In genomic region chr6:97150156-97150555, GRCm38 (mm10) we compare ENCODE assay signal across 15 mouse cellular contexts. TPM values are rescaled to one million over a fixed set of nuclear protein-coding genes. Genes with fewer than 3 reads are reported as not detected.
DNase-seq lines count a peak whose midpoint lies in the region; ATAC-seq and TF ChIP-seq lines count a peak whose summit lies in the region.
"Had no signal": no experiment of that assay in that cellular context is flagged by ENCODE, and none has a peak within 500 bp of the region (broad histone marks: within the 10 kb centered on the region; RNA-seq: fewer than 3 reads in every experiment).

No protein-coding gene starts in this region.

- H3K9me3 ChIP-seq in hindbrain, postnatal 0 days (ENCODE audit: low read length), result no peaks in the 10 kb centered on the region
- no peaks in the 10 kb centered on the region for H3K9me3 ChIP-seq in hindbrain, embryonic 16.5 days (ENCODE audit: control insufficient read depth, low read length)
- no peaks in the 10 kb centered on the region for H3K9me3 ChIP-seq in stomach, postnatal 0 days (ENCODE audit: control insufficient read depth, low read length)
- H3K9me3 ChIP-seq: heart, embryonic 15.5 days; hindbrain, embryonic 15.5 days had no signal

- CTCF ChIA-PET in Patski (lab: Charles Lee), result interaction anchor here (0.8 to 3.0 kb wide), 6 partner anchors 10 to 59 kb away, joined by 4 to 12 read pairs (median 4); partner anchors contain the start of gene Tmf1

- no peak overlapping the region for H3K4me2 ChIP-seq in hindbrain, postnatal 0 days (ENCODE audit: low read depth, low read length)
- no peak overlapping the region for H3K4me2 ChIP-seq in hindbrain, embryonic 16.5 days (ENCODE audit: low read length)
- no peak overlapping the region for H3K4me2 ChIP-seq in stomach, postnatal 0 days (replicated peaks; ENCODE audit: low read depth)
- H3K4me2 ChIP-seq: heart, embryonic 15.5 days had no signal

- peaks cover 8% of the 10 kb centered on the region; the same call in 1 of the 2 replicates for H3K4me1 ChIP-seq in hindbrain, postnatal 0 days (ENCODE audit: insufficient read depth, low read length)
- H3K4me1 ChIP-seq in hindbrain, embryonic 16.5 days (ENCODE audit: control insufficient read depth, insufficient read depth, low read depth, low read length), result peaks cover 12% of the 10 kb centered on the region
- peaks cover 4% of the 10 kb centered on the region; the same call in 1 of the 2 replicates for H3K4me1 ChIP-seq in spleen, adult 2 months (ENCODE audit: control insufficient read depth, insufficient read depth, insufficient read length)
- H3K4me1 ChIP-seq in stomach, postnatal 0 days (replicated peaks; ENCODE audit: control insufficient read depth, insufficient read depth), result no peaks in the 10 kb centered on the region

- no peak for TF ChIP-seq POLR2A in spleen, adult 2 months (IDR thresholded peaks at IDR 0.05; ENCODE audit: low read depth, low read length)

- no peaks in the 10 kb centered on the region for H3K36me3 ChIP-seq in hindbrain, postnatal 0 days (ENCODE audit: insufficient read depth, low read length)
- no peaks in the 10 kb centered on the region for H3K36me3 ChIP-seq in hindbrain, embryonic 16.5 days (ENCODE audit: control insufficient read depth, insufficient read depth, low read length)
- H3K36me3 ChIP-seq in spleen, adult 2 months (ENCODE audit: control insufficient read depth, insufficient read depth, low read length), result peaks cover 6% of the 10 kb centered on the region
- no peaks in the 10 kb centered on the region; the same call in 1 of the 2 replicates for H3K36me3 ChIP-seq in stomach, postnatal 0 days (ENCODE audit: control insufficient read depth, insufficient read depth, low read length)

- 82% methylated on average over 6 of the region's 6 CpGs for WGBS in hindbrain, postnatal 0 days
- WGBS in hindbrain, embryonic 16.5 days, result 78% methylated on average over 6 of the region's 6 CpGs
- WGBS in spleen, adult 2 months, result 82% methylated on average over 6 of the region's 6 CpGs
- WGBS in stomach, postnatal 0 days, result 84% methylated on average over 6 of the region's 6 CpGs

- no peak overlapping the region for H3K27ac ChIP-seq in hindbrain, postnatal 0 days
- H3K27ac ChIP-seq in hindbrain, embryonic 16.5 days (ENCODE audit: low read depth, low read length), result no peak overlapping the region
- H3K27ac ChIP-seq in spleen, adult 2 months (ENCODE audit: insufficient read depth, low read length), result 0 out of 2 replicates have a peak overlapping the region, but pooled peaks have one; percentile 38
- no peak overlapping the region for H3K27ac ChIP-seq in stomach, postnatal 0 days (replicated peaks)
- H3K27ac ChIP-seq: hindbrain, embryonic 15.5 days had no signal

- POLR2A ChIA-PET in Patski (lab: Charles Lee), result no interaction called here

- in situ Hi-C loops in Patski (cut with MboI; ENCODE audit: low pct_unique_long_range_greater_than_20kb), result no loop called here

- no peak overlapping the region for H3K4me3 ChIP-seq in hindbrain, postnatal 0 days (ENCODE audit: low read length)
- no peak overlapping the region for H3K4me3 ChIP-seq in hindbrain, embryonic 16.5 days (ENCODE audit: low read length)
- H3K4me3 ChIP-seq in spleen, adult 2 months (ENCODE audit: extremely low read depth, insufficient read depth, insufficient read length), result no peak overlapping the region
- H3K4me3 ChIP-seq in stomach, postnatal 0 days (ENCODE audit: low read depth, low read length), result no peak overlapping the region
- H3K4me3 ChIP-seq: heart, embryonic 15.5 days; hindbrain, embryonic 15.5 days had no signal

- no peak for ATAC-seq in hindbrain, postnatal 0 days
- ATAC-seq in hindbrain, embryonic 16.5 days, result no peak
- no peak for ATAC-seq in Patski
- ATAC-seq in stomach, postnatal 0 days (ENCODE audit: low FRiP score, low TSS enrichment), result no peak
- ATAC-seq in megakaryocyte-erythroid progenitor cell, adult 5-6 weeks (replicated peaks; ENCODE audit: low FRiP score, low TSS enrichment, poor library complexity, severe bottlenecking), result no peak
- ATAC-seq: forebrain, embryonic 16.5 days had no signal

- no peak overlapping the region for H3K9ac ChIP-seq in hindbrain, postnatal 0 days (replicated peaks; ENCODE audit: low read length)
- H3K9ac ChIP-seq in hindbrain, embryonic 16.5 days (ENCODE audit: low read depth, low read length), result no peak overlapping the region
- H3K9ac ChIP-seq in stomach, postnatal 0 days (ENCODE audit: low read length), result no peak overlapping the region
- H3K9ac ChIP-seq: heart, embryonic 15.5 days; hindbrain, embryonic 15.5 days had no signal

- no peak for TF ChIP-seq EP300 in stomach, postnatal 0 days (optimal IDR thresholded peaks at IDR 0.05)

- DNase-seq in hindbrain, postnatal 0 days (ENCODE audit: low spot score), result no peak
- DNase-seq in spleen, adult 2 months (ENCODE audit: low read depth in 1 of 2, low spot score in 2 of 2), result no peak
- DNase-seq in spleen, postnatal 36 days (ENCODE audit: low spot score in 2 of 2), result no peak
- DNase-seq in Patski (ENCODE audit: low read depth, low spot score), result no peak
- DNase-seq in stomach, postnatal 0 days (ENCODE audit: low spot score), result no peak
- DNase-seq: cerebellum, adult 11-12 months; gastrocnemius, postnatal 36 days; kidney, postnatal 10 days; layer of hippocampus, postnatal 36 days; lung, postnatal 4 days had no signal

- H3K27me3 ChIP-seq in hindbrain, postnatal 0 days (ENCODE audit: insufficient read depth, low read length), result no peaks in the 10 kb centered on the region
- no peaks in the 10 kb centered on the region for H3K27me3 ChIP-seq in hindbrain, embryonic 16.5 days (replicated peaks; ENCODE audit: control insufficient read depth, insufficient read depth, low read length)
- no peaks in the 10 kb centered on the region for H3K27me3 ChIP-seq in spleen, adult 2 months (ENCODE audit: control insufficient read depth, insufficient read depth, low read length)
- no peaks in the 10 kb centered on the region for H3K27me3 ChIP-seq in Patski
- no peaks in the 10 kb centered on the region for H3K27me3 ChIP-seq in stomach, postnatal 0 days (ENCODE audit: control insufficient read depth, insufficient read depth, low read length)
- H3K27me3 ChIP-seq: heart, embryonic 15.5 days; hindbrain, embryonic 15.5 days had no signal

- TF ChIP-seq CTCF in hindbrain, postnatal 0 days (IDR thresholded peaks at IDR 0.05; ENCODE audit: low read depth), result peak; percentile 34
- no peak for TF ChIP-seq CTCF in spleen, adult 2 months (IDR thresholded peaks at IDR 0.05; ENCODE audit: extremely low read depth, insufficient read depth, insufficient read length, insufficient replicate concordance)
- peak; percentile 53 for TF ChIP-seq CTCF in Patski (IDR thresholded peaks at IDR 0.05)
- peak; percentile 43 for TF ChIP-seq CTCF in stomach, postnatal 0 days (IDR thresholded peaks at IDR 0.05; ENCODE audit: low read depth)

RNA-seq across cellular contexts. Expression of gene Eogt, which starts 1.2 kb away (rescaled TPM):
- 32.7 and 33.7 TPM in 2 replicates for total RNA-seq in hindbrain, postnatal 0 days (2014; rRNA removed)
- polyA plus RNA-seq in hindbrain, postnatal 0 days (2015; fragmentation: Nextera tagmentation; extraction: Ambion mirVana), result 10.3 and 11.4 TPM in 2 replicates
- polyA plus RNA-seq in hindbrain, embryonic 16.5 days (2015; fragmentation: Nextera tagmentation; extraction: Ambion mirVana), result 13.8 and 17.7 TPM in 2 replicates
- 3.7 and 6.2 TPM in 2 replicates for polyA plus RNA-seq in spleen, adult 2 months (2012; rRNA removed)
- polyA plus RNA-seq in Patski (2021), result 38.3 TPM
- 5.0 and 5.1 TPM in 2 replicates for polyA plus RNA-seq in stomach, postnatal 0 days (2015; fragmentation: Nextera tagmentation; extraction: Ambion mirVana)
- 2.5 and 4.5 TPM in 2 replicates for total RNA-seq in megakaryocyte-erythroid progenitor cell, adult 5-6 weeks (2014; fragmentation: Nextera tagmentation)
- total RNA-seq in megakaryocyte-erythroid progenitor cell, adult 5-6 weeks (2017), result 8.3 and 9.9 TPM in 2 replicates

RNA-seq across cellular contexts. Expression of gene Tmf1, which starts 28.8 kb away (rescaled TPM):
- 15.9 and 19.8 TPM in 2 replicates for total RNA-seq in hindbrain, postnatal 0 days (2014; rRNA removed)
- 50.8 and 53.5 TPM in 2 replicates for polyA plus RNA-seq in hindbrain, postnatal 0 days (2015; fragmentation: Nextera tagmentation; extraction: Ambion mirVana)
- polyA plus RNA-seq in hindbrain, embryonic 16.5 days (2015; fragmentation: Nextera tagmentation; extraction: Ambion mirVana), result 31.5 and 34.7 TPM in 2 replicates
- polyA plus RNA-seq in spleen, adult 2 months (2012; rRNA removed), result 2.4 and 2.5 TPM in 2 replicates
- 49.1 TPM for polyA plus RNA-seq in Patski (2021)
- polyA plus RNA-seq in stomach, postnatal 0 days (2015; fragmentation: Nextera tagmentation; extraction: Ambion mirVana), result 27.4 and 34.3 TPM in 2 replicates
- total RNA-seq in megakaryocyte-erythroid progenitor cell, adult 5-6 weeks (2014; fragmentation: Nextera tagmentation), result 19.1 and 29.5 TPM in 2 replicates
- 85.9 and 109 TPM in 2 replicates for total RNA-seq in megakaryocyte-erythroid progenitor cell, adult 5-6 weeks (2017)

RNA-seq across cellular contexts. Expression of gene Uba3, which starts 55.3 kb away (rescaled TPM):
- 44.2 and 60.3 TPM in 2 replicates for total RNA-seq in hindbrain, postnatal 0 days (2014; rRNA removed)
- polyA plus RNA-seq in hindbrain, postnatal 0 days (2015; fragmentation: Nextera tagmentation; extraction: Ambion mirVana), result 63.4 and 64.4 TPM in 2 replicates
- polyA plus RNA-seq in hindbrain, embryonic 16.5 days (2015; fragmentation: Nextera tagmentation; extraction: Ambion mirVana), result 81.8 and 89.3 TPM in 2 replicates
- polyA plus RNA-seq in spleen, adult 2 months (2012; rRNA removed), result 4.0 and 4.1 TPM in 2 replicates
- 118 TPM for polyA plus RNA-seq in Patski (2021)
- polyA plus RNA-seq in stomach, postnatal 0 days (2015; fragmentation: Nextera tagmentation; extraction: Ambion mirVana), result 33.3 and 33.7 TPM in 2 replicates
- 49.9 and 61.9 TPM in 2 replicates for total RNA-seq in megakaryocyte-erythroid progenitor cell, adult 5-6 weeks (2014; fragmentation: Nextera tagmentation)
- 66.3 and 104 TPM in 2 replicates for total RNA-seq in megakaryocyte-erythroid progenitor cell, adult 5-6 weeks (2017)
